ENCODE assay signal across 8 mouse cellular contexts in genomic region chr10:7682249-7682648, GRCm38 (mm10). TPM values are rescaled to one million over a fixed set of nuclear protein-coding genes. Genes with fewer than 3 reads are reported as not detected.
DNase-seq lines count a peak whose midpoint lies in the region; ATAC-seq and TF ChIP-seq lines count a peak whose summit lies in the region.

No protein-coding gene starts in this region.

- H3K27me3 ChIP-seq in cerebellum, adult 2 months (ENCODE audit: control insufficient read depth, insufficient read depth, low read length): no peaks in the 10 kb centered on the region
- no peaks in the 10 kb centered on the region for H3K27me3 ChIP-seq in C2C12 (ENCODE audit: control insufficient read depth, insufficient read depth, insufficient read length)
- no peaks in the 10 kb centered on the region for H3K27me3 ChIP-seq in forebrain, embryonic 16.5 days (replicated peaks; ENCODE audit: control insufficient read depth, insufficient read depth, low read length)
- no peaks in the 10 kb centered on the region for H3K27me3 ChIP-seq in liver, embryonic 13.5 days

- no peaks in the 10 kb centered on the region for H3K9me3 ChIP-seq in forebrain, embryonic 16.5 days (ENCODE audit: control insufficient read depth, low read length)
- H3K9me3 ChIP-seq in liver, embryonic 13.5 days (replicated peaks): no peaks in the 10 kb centered on the region

- no peak for TF ChIP-seq CTCF in cerebellum, adult 2 months (IDR thresholded peaks at IDR 0.05; ENCODE audit: borderline replicate concordance, insufficient read depth, low read depth, low read length)
- TF ChIP-seq CTCF in C2C12 (IDR thresholded peaks at IDR 0.05; ENCODE audit: control insufficient read depth, insufficient read depth, insufficient read length): no peak

- peak overlapping the region; percentile 47 for H3K4me2 ChIP-seq in forebrain, embryonic 16.5 days (ENCODE audit: low read length)
- H3K4me2 ChIP-seq in liver, embryonic 13.5 days: peak overlapping the region; percentile 88

- TF ChIP-seq POLR2A in cerebellum, adult 2 months (IDR thresholded peaks at IDR 0.05; ENCODE audit: borderline replicate concordance, insufficient read depth, low read length): no peak

- no peak overlapping the region for H3K9ac ChIP-seq in forebrain, embryonic 16.5 days (replicated peaks; ENCODE audit: low read depth, low read length)
- H3K9ac ChIP-seq in liver, embryonic 13.5 days: peak overlapping the region; percentile 98

- peaks cover 35% of the 10 kb centered on the region for H3K36me3 ChIP-seq in C2C12 (ENCODE audit: control insufficient read depth, insufficient read depth)
- peaks cover 5% of the 10 kb centered on the region for H3K36me3 ChIP-seq in forebrain, embryonic 16.5 days (ENCODE audit: control insufficient read depth, insufficient read depth)
- H3K36me3 ChIP-seq in liver, embryonic 13.5 days: peaks cover 33% of the 10 kb centered on the region

- H3ac ChIP-seq in C2C12 (ENCODE audit: control insufficient read depth, insufficient read length, low read depth): no peak overlapping the region

- peaks cover 80% of the 10 kb centered on the region for H3K79me3 ChIP-seq in C2C12 (ENCODE audit: low read depth)

- peaks cover 99% of the 10 kb centered on the region for H3K79me2 ChIP-seq in C2C12 (ENCODE audit: control insufficient read depth, insufficient read depth)

- H3K4me3 ChIP-seq in cerebellum, adult 2 months (replicated peaks; ENCODE audit: insufficient read depth, low read depth, low read length): peak overlapping the region; percentile 43
- H3K4me3 ChIP-seq in C2C12 (ENCODE audit: insufficient read depth, poor library complexity, severe bottlenecking): peak overlapping the region; percentile 83
- peak overlapping the region; percentile 93 for H3K4me3 ChIP-seq in forebrain, embryonic 16.5 days (replicated peaks; ENCODE audit: low read length)
- peak overlapping the region; percentile 98 for H3K4me3 ChIP-seq in liver, embryonic 13.5 days (replicated peaks)

- WGBS in cerebellum, adult 2 months: 21% methylated on average over 3 of the region's 3 CpGs
- WGBS in forebrain, embryonic 16.5 days: 49% methylated on average over 3 of the region's 3 CpGs
- WGBS in liver, embryonic 13.5 days (ENCODE audit: insufficient replicate concordance): 44% methylated on average over 3 of the region's 3 CpGs

- no peak overlapping the region for H3K27ac ChIP-seq in cerebellum, adult 2 months (ENCODE audit: insufficient read depth, low read length)
- no peak overlapping the region for H3K27ac ChIP-seq in forebrain, embryonic 16.5 days (ENCODE audit: low read length)
- H3K27ac ChIP-seq in liver, embryonic 13.5 days: no peak overlapping the region

- no peak for DNase-seq in cerebellum, adult 2 months
- DNase-seq in cerebellum, postnatal 14 days: no peak
- DNase-seq in liver, embryonic 13.5 days: no peak
- no peak for DNase-seq in yolk sac, embryonic 10.5 days (ENCODE audit: low spot score)
- DNase-seq in frontal cortex, adult 2 months (ENCODE audit: extremely low spot score in 1 of 2, low spot score in 1 of 2): no peak

- peaks cover 15% of the 10 kb centered on the region; the same call in 1 of the 2 replicates for H3K4me1 ChIP-seq in cerebellum, adult 2 months (ENCODE audit: control insufficient read depth, insufficient read depth, low read length)
- H3K4me1 ChIP-seq in forebrain, embryonic 16.5 days (replicated peaks; ENCODE audit: control insufficient read depth, insufficient read depth, low read length): peaks cover 34% of the 10 kb centered on the region
- H3K4me1 ChIP-seq in liver, embryonic 13.5 days (replicated peaks): peaks cover 55% of the 10 kb centered on the region

- ATAC-seq in forebrain, embryonic 16.5 days: no peak
- no peak for ATAC-seq in liver, embryonic 13.5 days (ENCODE audit: low read depth)
- ATAC-seq in erythroid progenitor cell, adult 5-6 weeks (replicated peaks; ENCODE audit: low FRiP score, poor library complexity, severe bottlenecking): no peak

TF ChIP-seq in C2C12, 6 proteins besides CTCF, POLR2A, EP300 and RAD21:
- TF ChIP-seq USF1 (IDR thresholded peaks at IDR 0.05; ENCODE audit: low read depth) (no peak), MAX (IDR thresholded peaks at IDR 0.05) (no peak), MYOG (IDR thresholded peaks at IDR 0.05; ENCODE audit: control insufficient read depth, extremely low read depth, insufficient read length) (no peak), FOSL1 (IDR thresholded peaks at IDR 0.05; ENCODE audit: insufficient read depth, low read length, poor library complexity, severe bottlenecking) (no peak), CEBPB (IDR thresholded peaks at IDR 0.05; ENCODE audit: low read depth) (no peak), MYOD1 (IDR thresholded peaks at IDR 0.05; ENCODE audit: control insufficient read depth, insufficient read length, low read depth) (no peak)

RNA-seq across cellular contexts. Expression of gene Lats1, which starts 1.2 kb away (rescaled TPM):
- polyA plus RNA-seq in cerebellum, adult 2 months (2012; rRNA removed): 20.5 and 22.2 TPM in 2 replicates
- 7.1 TPM for polyA plus RNA-seq in C2C12 (2012; fragmentation: generic; extraction: Trizol)
- 11.2 and 13.0 TPM in 2 replicates for polyA plus RNA-seq in forebrain, embryonic 16.5 days (2015; fragmentation: Nextera tagmentation; extraction: Ambion mirVana)
- polyA plus RNA-seq in liver, embryonic 13.5 days (2015; fragmentation: Nextera tagmentation; extraction: Ambion mirVana): 2.2 and 2.6 TPM in 2 replicates
- 14.4 and 18.0 TPM in 2 replicates for total RNA-seq in erythroid progenitor cell, adult 5-6 weeks (2015; ENCODE audit: low replicate concordance)
- total RNA-seq in erythroid progenitor cell, adult 5-6 weeks (2017; ENCODE audit: low replicate concordance): 10.4 and 12.2 TPM in 2 replicates
- 18.0 and 19.2 TPM in 2 replicates for polyA plus RNA-seq in frontal cortex, adult 2 months (2012; rRNA removed)

RNA-seq across cellular contexts. Expression of gene Pcmt1, which starts 1.3 kb away (rescaled TPM):
- polyA plus RNA-seq in cerebellum, adult 2 months (2012; rRNA removed): 146 and 151 TPM in 2 replicates
- polyA plus RNA-seq in C2C12 (2012; fragmentation: generic; extraction: Trizol): 84.2 TPM
- 170 and 173 TPM in 2 replicates for polyA plus RNA-seq in forebrain, embryonic 16.5 days (2015; fragmentation: Nextera tagmentation; extraction: Ambion mirVana)
- 112 and 121 TPM in 2 replicates for polyA plus RNA-seq in liver, embryonic 13.5 days (2015; fragmentation: Nextera tagmentation; extraction: Ambion mirVana)
- total RNA-seq in erythroid progenitor cell, adult 5-6 weeks (2015; ENCODE audit: low replicate concordance): 136 and 147 TPM in 2 replicates
- total RNA-seq in erythroid progenitor cell, adult 5-6 weeks (2017; ENCODE audit: low replicate concordance): 116 and 188 TPM in 2 replicates
- polyA plus RNA-seq in frontal cortex, adult 2 months (2012; rRNA removed): 122 and 128 TPM in 2 replicates

RNA-seq across cellular contexts. Expression of gene Nup43, which starts 14.9 kb away (rescaled TPM):
- 10.2 and 10.9 TPM in 2 replicates for polyA plus RNA-seq in cerebellum, adult 2 months (2012; rRNA removed)
- polyA plus RNA-seq in C2C12 (2012; fragmentation: generic; extraction: Trizol): 35.1 TPM
- 37.0 and 38.7 TPM in 2 replicates for polyA plus RNA-seq in forebrain, embryonic 16.5 days (2015; fragmentation: Nextera tagmentation; extraction: Ambion mirVana)
- polyA plus RNA-seq in liver, embryonic 13.5 days (2015; fragmentation: Nextera tagmentation; extraction: Ambion mirVana): 39.0 and 44.7 TPM in 2 replicates
- 12.6 and 20.5 TPM in 2 replicates for total RNA-seq in erythroid progenitor cell, adult 5-6 weeks (2015; ENCODE audit: low replicate concordance)
- 7.9 and 10.9 TPM in 2 replicates for total RNA-seq in erythroid progenitor cell, adult 5-6 weeks (2017; ENCODE audit: low replicate concordance)
- 6.7 and 7.7 TPM in 2 replicates for polyA plus RNA-seq in frontal cortex, adult 2 months (2012; rRNA removed)

RNA-seq across cellular contexts. Expression of gene Katna1, which starts 43.6 kb away (rescaled TPM):
- polyA plus RNA-seq in cerebellum, adult 2 months (2012; rRNA removed): 12.5 and 13.8 TPM in 2 replicates
- 16.1 TPM for polyA plus RNA-seq in C2C12 (2012; fragmentation: generic; extraction: Trizol)
- polyA plus RNA-seq in forebrain, embryonic 16.5 days (2015; fragmentation: Nextera tagmentation; extraction: Ambion mirVana): 39.8 and 45.2 TPM in 2 replicates
- 33.9 and 43.6 TPM in 2 replicates for polyA plus RNA-seq in liver, embryonic 13.5 days (2015; fragmentation: Nextera tagmentation; extraction: Ambion mirVana)
- 44.9 and 66.7 TPM in 2 replicates for total RNA-seq in erythroid progenitor cell, adult 5-6 weeks (2015; ENCODE audit: low replicate concordance)
- 59.5 and 67.9 TPM in 2 replicates for total RNA-seq in erythroid progenitor cell, adult 5-6 weeks (2017; ENCODE audit: low replicate concordance)
- 13.6 and 13.8 TPM in 2 replicates for polyA plus RNA-seq in frontal cortex, adult 2 months (2012; rRNA removed)

Comparison
In these comparisons a context has a peak if more than half of its experiments do, and no peak if none do; other contexts are left out.
1. H3K4me3 ChIP-seq: peak in every context shown above with its lines; median percentile 98 in liver, embryonic 13.5 days; 93 in forebrain, embryonic 16.5 days; 83 in C2C12; 43 in cerebellum, adult 2 months.